Mouse (Mus musculus) G1E (cell line): ENCODE results near the gene Irx2.

Source experiments
- CTCF ChIP-seq: IDR thresholded peaks from 2 replicates; pipeline ENCODE4 v1.5.1; 2012; ENCODE audit warnings: low read depth, low read length, inconsistent platforms, mixed read lengths
- POLR2AphosphoS5 ChIP-seq: IDR thresholded peaks from 2 replicates; pipeline ENCODE4 v1.6.1; 2012; ENCODE audit warnings: low read depth, low read length, inconsistent platforms; ENCODE audit not compliant: insufficient replicate concordance

- no peak for TF ChIP-seq CTCF
- TF ChIP-seq POLR2AphosphoS5 = no peak
Measured at GRCm38 (mm10) chr13:72633097-72633496, 4.5 kb downstream of the Irx2 start.
